Mouse (Mus musculus) heart, postnatal 0 days (tissue): ENCODE measurements around the gene Iqcb1.

Source experiments
- CTCF ChIP-seq: IDR thresholded peaks from 2 replicates; pipeline ENCODE4 v1.5.1; 2016; ENCODE audit warnings: antibody characterized with exemption, control low read depth, low read depth
- EP300 ChIP-seq: IDR thresholded peaks from 2 replicates; pipeline ENCODE4 v1.6.1; 2016; ENCODE audit warnings: antibody characterized with exemption, low read depth

GRCm38 (mm10) chr16:36784146-36784545, 44.0 kb upstream of the Iqcb1 start:
- TF ChIP-seq CTCF (no peak), EP300 (no peak)
